Mouse (Mus musculus): ENCODE results near the gene Pgf. TPM values are rescaled to one million over a fixed set of nuclear protein-coding genes. Genes with fewer than 3 reads are reported as not detected.

Gene Pgf
- polyA plus RNA-seq, 1 experiment from 2014 or later: 16.3 TPM

DNA sequence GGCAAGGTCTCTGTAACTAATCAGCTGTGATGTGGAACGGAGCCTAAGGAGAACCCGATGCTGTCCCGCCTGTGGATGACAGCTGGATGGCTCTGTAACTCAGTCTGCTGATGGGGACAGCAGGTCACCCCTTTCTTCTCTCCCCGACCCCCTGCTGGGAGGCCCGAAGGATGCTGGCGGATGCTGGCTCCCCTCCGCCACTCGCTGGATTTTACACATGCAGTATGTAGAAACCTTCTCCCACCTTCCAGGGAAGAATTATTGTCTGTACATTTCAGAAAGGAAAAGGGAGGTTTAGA lies 4.7 kb upstream of the Pgf start:
- H3K9ac ChIP-seq (ENCODE audit: low read depth, low read length): no peak overlapping the region
- H3K4me1 ChIP-seq (ENCODE audit: control insufficient read depth, insufficient read depth, low read length): peaks cover 21% of the 10 kb centered on the region
- H3K9me3 ChIP-seq (ENCODE audit: control insufficient read depth, low read length): no peaks in the 10 kb centered on the region
- no peaks in the 10 kb centered on the region for H3K36me3 ChIP-seq (ENCODE audit: control insufficient read depth, insufficient read depth, low read length)
- H3K4me3 ChIP-seq (ENCODE audit: low read length): no peak overlapping the region
- 5% methylated on average over 8 of the region's 8 CpGs for WGBS
- no peaks in the 10 kb centered on the region for H3K27me3 ChIP-seq (ENCODE audit: control insufficient read depth, insufficient read depth, low read length)
- H3K4me2 ChIP-seq (replicated peaks; ENCODE audit: low read depth, low read length): no peak overlapping the region
- ATAC-seq (ENCODE audit: low FRiP score, low TSS enrichment): peak; percentile 46; the same call in 1 of the 2 replicates
- no peak overlapping the region for H3K27ac ChIP-seq (ENCODE audit: low read depth, low read length)

DNA sequence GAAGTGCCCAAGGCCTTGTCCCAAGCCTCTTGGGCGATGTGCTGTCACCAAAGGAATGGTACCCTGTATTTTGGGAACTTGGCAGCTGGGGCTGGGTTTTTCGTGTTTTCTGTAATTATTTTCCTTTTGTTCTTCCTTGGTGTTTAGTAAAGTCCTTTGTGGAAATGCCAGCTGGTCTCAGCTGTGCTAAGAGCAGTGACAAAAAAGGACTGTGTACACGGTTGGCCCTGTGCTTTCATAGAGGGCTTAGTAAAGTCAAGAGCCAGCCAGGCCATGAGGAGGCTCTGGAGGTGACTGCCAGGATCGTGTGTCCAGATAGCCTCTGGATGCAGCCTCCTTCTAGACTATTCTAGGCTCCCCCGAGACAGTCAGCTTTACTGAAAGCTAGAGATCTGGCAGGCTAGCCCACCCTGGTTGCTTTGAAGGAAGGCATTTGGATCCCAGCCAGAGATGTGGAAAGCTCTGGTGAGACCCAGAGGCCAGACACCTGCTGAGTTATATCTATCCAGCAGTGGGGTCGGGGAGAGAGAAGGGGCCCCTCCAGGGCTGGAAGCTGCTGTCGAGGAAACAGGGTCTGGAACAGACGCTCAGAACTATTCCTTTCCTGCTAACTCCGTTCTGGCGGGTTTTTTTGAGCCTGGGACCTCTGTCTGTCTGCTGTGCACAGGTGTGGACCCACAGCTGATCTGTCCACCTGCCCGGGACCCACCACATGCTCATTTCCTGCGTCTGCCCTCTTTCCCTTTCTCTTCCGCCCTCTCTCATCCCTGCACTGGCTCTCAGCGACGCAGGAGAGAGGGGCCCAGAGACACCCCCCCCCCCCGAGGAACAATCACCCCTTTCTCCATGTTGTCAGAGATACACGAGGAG lies 4.1 kb upstream of the Pgf start:
- Histone ChIP-seq H3K4me1 (ENCODE audit: control insufficient read depth, insufficient read depth, low read length) (peaks cover 26% of the 10 kb centered on the region), H3K4me3 (ENCODE audit: low read length) (no peak overlapping the region), H3K27ac (ENCODE audit: low read depth, low read length) (no peak overlapping the region), H3K4me2 (replicated peaks; ENCODE audit: low read depth, low read length) (no peak overlapping the region), H3K9ac (ENCODE audit: low read depth, low read length) (no peak overlapping the region), H3K9me3 (ENCODE audit: control insufficient read depth, low read length) (no peaks in the 10 kb centered on the region), H3K36me3 (ENCODE audit: control insufficient read depth, insufficient read depth, low read length) (no peaks in the 10 kb centered on the region), H3K27me3 (ENCODE audit: control insufficient read depth, insufficient read depth, low read length) (no peaks in the 10 kb centered on the region)
- WGBS: 22% methylated on average over 17 of the region's 17 CpGs
- ATAC-seq (ENCODE audit: low FRiP score, low TSS enrichment): no peak

DNA sequence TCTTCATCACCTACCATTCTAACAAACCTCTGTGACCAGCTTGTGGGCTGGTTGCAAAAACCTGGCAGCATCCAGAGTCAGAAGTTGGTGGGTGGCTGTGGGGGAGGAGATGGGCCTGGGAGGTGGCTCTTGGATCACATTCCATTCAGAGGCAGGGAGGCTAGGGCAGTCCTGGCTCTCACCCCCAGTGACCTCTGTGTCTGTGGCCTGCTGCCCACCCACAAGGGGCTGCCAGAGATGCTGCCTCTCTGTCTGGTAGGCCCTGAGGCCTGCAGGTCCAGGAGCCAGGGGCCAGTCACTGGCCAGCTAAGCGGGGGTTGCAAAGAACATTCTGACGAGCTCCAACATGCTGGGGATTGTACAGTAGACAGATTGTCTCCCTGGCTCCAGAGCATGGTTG lies 704 bp upstream of the Pgf start:
- Histone ChIP-seq H3K9me3 (ENCODE audit: control insufficient read depth, low read length) (no peaks in the 10 kb centered on the region), H3K36me3 (ENCODE audit: control insufficient read depth, insufficient read depth, low read length) (no peaks in the 10 kb centered on the region), H3K27me3 (ENCODE audit: control insufficient read depth, insufficient read depth, low read length) (no peaks in the 10 kb centered on the region; the same call in 1 of the 2 replicates), H3K27ac (ENCODE audit: low read depth, low read length) (0 out of 2 replicates have a peak overlapping the region, but pooled peaks have one; percentile 6), H3K4me1 (ENCODE audit: control insufficient read depth, insufficient read depth, low read length) (peaks cover 41% of the 10 kb centered on the region), H3K4me3 (ENCODE audit: low read length) (no peak overlapping the region), H3K9ac (ENCODE audit: low read depth, low read length) (no peak overlapping the region), H3K4me2 (replicated peaks; ENCODE audit: low read depth, low read length) (no peak overlapping the region)
- WGBS: 49% methylated on average over 2 of the region's 2 CpGs
- ATAC-seq (ENCODE audit: low FRiP score, low TSS enrichment): no peak

DNA sequence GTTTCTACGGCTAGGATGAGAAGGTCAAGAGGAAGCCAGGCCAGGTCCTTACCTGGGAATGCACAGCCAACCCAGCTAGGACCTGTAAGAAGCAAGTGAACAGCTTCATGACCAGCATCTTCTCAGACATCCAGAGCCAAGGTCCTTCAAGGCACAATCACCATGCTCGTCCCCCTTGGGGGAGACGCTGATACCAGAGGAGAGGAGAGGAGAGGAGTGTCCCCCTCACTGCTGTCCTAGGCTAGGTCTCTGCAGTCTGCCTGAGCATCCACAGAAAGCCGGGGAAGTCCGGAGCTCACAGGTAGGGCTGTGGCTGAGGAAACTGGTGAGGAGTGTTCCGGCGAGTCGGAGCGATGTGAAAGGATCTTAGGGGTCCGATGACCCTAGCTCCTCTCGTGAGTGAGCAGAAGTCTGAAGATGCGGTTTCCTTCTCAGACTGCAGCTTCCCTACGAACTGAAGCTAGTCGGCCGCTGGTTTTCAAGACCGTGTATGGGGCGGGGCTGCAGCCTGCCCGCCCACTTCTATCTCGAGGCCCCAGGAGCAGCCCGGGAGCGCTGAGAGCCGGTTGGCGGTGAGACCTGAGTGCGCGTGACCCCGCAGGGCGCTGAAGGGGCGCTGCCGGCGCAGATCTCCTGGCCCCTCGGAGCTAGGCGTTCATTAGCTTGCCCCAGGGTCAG lies 605 bp downstream of the Pgf start:
- Histone ChIP-seq H3K36me3 (ENCODE audit: control insufficient read depth, insufficient read depth, low read length) (no peaks in the 10 kb centered on the region), H3K27me3 (ENCODE audit: control insufficient read depth, insufficient read depth, low read length) (no peaks in the 10 kb centered on the region; the same call in 1 of the 2 replicates), H3K9ac (ENCODE audit: low read depth, low read length) (peak overlapping the region; percentile 49), H3K9me3 (ENCODE audit: control insufficient read depth, low read length) (no peaks in the 10 kb centered on the region), H3K4me1 (ENCODE audit: control insufficient read depth, insufficient read depth, low read length) (peaks cover 36% of the 10 kb centered on the region), H3K27ac (ENCODE audit: low read depth, low read length) (peak overlapping the region; percentile 39; the same call in 1 of the 2 replicates), H3K4me3 (ENCODE audit: low read length) (peak overlapping the region; percentile 33), H3K4me2 (replicated peaks; ENCODE audit: low read depth, low read length) (peak overlapping the region; percentile 73)
- under 1% methylated on average over 32 of the region's 32 CpGs for WGBS
- peak; percentile 42 for ATAC-seq (ENCODE audit: low FRiP score, low TSS enrichment)

DNA sequence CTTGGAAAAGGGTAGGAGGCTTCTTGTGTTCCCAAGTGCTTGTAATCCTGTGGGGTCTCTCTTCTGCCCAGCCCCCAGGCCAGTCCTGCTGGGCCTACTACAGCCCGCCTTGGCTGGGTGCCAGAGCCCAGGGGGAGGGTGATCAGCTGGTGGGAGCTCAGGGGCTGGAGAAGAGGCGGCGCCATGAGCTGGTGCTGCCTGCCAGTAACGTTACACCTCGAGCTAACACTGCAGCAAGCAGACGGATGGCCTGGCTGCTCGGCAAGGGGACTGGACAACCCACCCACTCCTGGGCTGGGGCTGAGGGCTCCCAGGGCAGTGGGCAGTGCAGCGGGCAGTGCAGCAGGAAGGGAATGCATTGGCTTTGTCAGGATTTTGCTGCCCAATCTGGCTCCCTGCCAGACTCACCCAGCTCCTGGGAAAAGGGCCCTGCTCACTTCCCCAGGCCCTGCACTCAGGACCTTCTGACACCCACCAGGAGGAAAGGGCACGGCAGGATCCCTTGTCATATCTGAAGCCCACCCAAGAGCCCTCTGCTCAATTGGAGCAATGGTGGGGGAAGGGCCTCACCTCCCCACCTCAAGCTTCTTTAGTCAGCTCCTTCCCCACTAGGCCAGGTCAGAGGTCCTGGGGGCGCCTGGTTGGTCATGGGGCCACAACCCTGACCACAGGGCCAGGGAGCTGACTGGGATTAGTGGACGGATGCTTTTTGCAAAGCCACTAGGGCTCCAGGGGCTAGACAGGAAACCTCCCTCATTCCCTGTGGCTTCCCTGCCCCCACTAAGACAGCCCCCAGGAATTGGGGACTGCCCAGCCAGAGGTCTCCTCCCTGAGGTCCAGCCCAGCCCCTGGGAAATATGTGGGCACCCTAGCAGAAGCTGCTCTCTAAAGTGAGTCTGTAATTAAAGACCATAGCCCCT lies 1.4 kb downstream of the Pgf start:
- peak; percentile 82 for ATAC-seq (ENCODE audit: low FRiP score, low TSS enrichment)
- Histone ChIP-seq H3K4me3 (ENCODE audit: low read length) (peak overlapping the region; percentile 33), H3K9me3 (ENCODE audit: control insufficient read depth, low read length) (no peaks in the 10 kb centered on the region), H3K4me2 (replicated peaks; ENCODE audit: low read depth, low read length) (peak overlapping the region; percentile 73), H3K36me3 (ENCODE audit: control insufficient read depth, insufficient read depth, low read length) (no peaks in the 10 kb centered on the region), H3K27me3 (ENCODE audit: control insufficient read depth, insufficient read depth, low read length) (no peaks in the 10 kb centered on the region; the same call in 1 of the 2 replicates), H3K4me1 (ENCODE audit: control insufficient read depth, insufficient read depth, low read length) (peaks cover 31% of the 10 kb centered on the region), H3K9ac (ENCODE audit: low read depth, low read length) (peak overlapping the region; percentile 55), H3K27ac (ENCODE audit: low read depth, low read length) (peak overlapping the region; percentile 51; the same call in 1 of the 2 replicates)
- 10% methylated on average over 11 of the region's 11 CpGs for WGBS

DNA sequence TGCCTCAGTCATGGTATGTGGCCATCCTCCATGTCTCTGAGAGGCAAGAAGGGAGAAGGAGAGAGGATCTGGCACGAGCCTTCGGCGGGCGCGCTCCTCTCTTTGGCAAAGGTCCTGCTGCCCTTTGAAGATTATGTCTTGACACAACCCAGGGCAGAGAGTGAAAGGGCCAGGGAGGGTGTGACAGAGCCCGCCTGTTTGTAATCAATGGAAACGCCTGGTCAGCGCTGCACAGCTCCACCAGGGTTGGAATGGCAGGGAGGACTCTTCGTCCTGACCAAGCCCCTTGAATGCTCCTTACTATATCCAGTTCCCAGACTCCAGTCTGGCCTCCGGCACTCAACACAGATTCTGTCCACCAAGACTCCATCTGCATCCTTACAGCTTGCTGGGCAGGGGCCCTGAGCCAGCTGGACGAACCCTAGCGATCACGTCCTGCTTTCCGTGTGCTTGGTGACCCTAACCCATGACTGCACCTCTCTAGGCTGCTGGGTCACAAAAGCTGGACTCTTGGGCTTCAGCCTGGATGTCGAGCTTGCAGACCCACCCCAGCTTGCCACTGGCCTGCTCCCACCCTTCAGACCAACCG lies 2.4 kb downstream of the Pgf start:
- Histone ChIP-seq H3K9me3 (ENCODE audit: control insufficient read depth, low read length) (no peaks in the 10 kb centered on the region), H3K36me3 (ENCODE audit: control insufficient read depth, insufficient read depth, low read length) (no peaks in the 10 kb centered on the region), H3K27me3 (ENCODE audit: control insufficient read depth, insufficient read depth, low read length) (no peaks in the 10 kb centered on the region; the same call in 1 of the 2 replicates), H3K4me1 (ENCODE audit: control insufficient read depth, insufficient read depth, low read length) (peaks cover 31% of the 10 kb centered on the region), H3K4me3 (ENCODE audit: low read length) (peak overlapping the region; percentile 33), H3K9ac (ENCODE audit: low read depth, low read length) (peak overlapping the region; percentile 55; the same call in 1 of the 2 replicates), H3K27ac (ENCODE audit: low read depth, low read length) (peak overlapping the region; percentile 51; the same call in 1 of the 2 replicates), H3K4me2 (replicated peaks; ENCODE audit: low read depth, low read length) (peak overlapping the region; percentile 73)
- ATAC-seq (ENCODE audit: low FRiP score, low TSS enrichment): no peak; the same call in 1 of the 2 replicates
- 29% methylated on average over 16 of the region's 16 CpGs for WGBS

DNA sequence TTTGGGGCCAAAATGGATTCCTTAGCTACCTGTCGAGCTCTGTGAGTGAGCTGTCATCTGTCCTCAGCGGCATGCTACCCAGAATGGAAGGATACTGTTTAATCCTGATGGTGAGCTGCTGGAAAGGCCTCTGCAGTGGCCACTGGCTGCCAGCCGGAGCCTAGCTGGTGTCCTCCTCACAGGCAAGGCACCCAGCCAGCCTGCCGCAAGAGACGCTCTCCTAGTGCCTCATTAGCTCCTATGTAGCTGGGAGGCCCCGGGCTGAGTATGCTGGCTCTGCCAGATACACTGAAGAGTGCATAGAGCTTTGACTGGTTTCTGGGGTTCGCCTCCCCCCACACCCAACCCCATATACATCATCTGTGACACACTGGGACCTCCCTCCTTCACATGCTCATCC lies 3.6 kb downstream of the Pgf start:
- H3K4me2 ChIP-seq (replicated peaks; ENCODE audit: low read depth, low read length): no peak overlapping the region; the same call in 1 of the 2 replicates
- no peak overlapping the region for H3K4me3 ChIP-seq (ENCODE audit: low read length)
- ATAC-seq (ENCODE audit: low FRiP score, low TSS enrichment): no peak
- no peaks in the 10 kb centered on the region for H3K36me3 ChIP-seq (ENCODE audit: control insufficient read depth, insufficient read depth, low read length)
- no peak overlapping the region for H3K27ac ChIP-seq (ENCODE audit: low read depth, low read length)
- no peaks in the 10 kb centered on the region for H3K9me3 ChIP-seq (ENCODE audit: control insufficient read depth, low read length)
- no peaks in the 10 kb centered on the region; the same call in 1 of the 2 replicates for H3K27me3 ChIP-seq (ENCODE audit: control insufficient read depth, insufficient read depth, low read length)
- peaks cover 31% of the 10 kb centered on the region for H3K4me1 ChIP-seq (ENCODE audit: control insufficient read depth, insufficient read depth, low read length)
- H3K9ac ChIP-seq (ENCODE audit: low read depth, low read length): no peak overlapping the region
- 74% methylated on average over 7 of the region's 7 CpGs for WGBS

DNA sequence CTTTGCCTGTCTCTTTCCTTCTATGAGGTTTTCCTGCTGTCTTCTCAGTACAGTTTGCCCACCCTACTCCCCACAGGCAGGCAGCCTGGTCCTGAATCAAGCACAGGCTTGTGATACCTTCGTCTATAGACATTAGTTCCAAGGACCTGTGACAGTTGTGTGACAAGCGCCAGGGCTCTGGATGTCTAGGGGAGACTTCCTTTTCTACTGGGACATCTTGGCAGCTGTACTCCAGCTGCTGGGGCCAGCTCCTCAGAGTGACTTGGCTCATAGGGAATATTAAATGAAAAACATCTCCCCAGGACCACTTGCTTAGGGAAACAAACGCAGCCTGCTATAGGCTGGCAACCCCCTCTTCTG lies 6.7 kb downstream of the Pgf start:
- no peak overlapping the region for H3K4me3 ChIP-seq (ENCODE audit: low read length)
- WGBS: 85% methylated on average over 3 of the region's 3 CpGs
- H3K36me3 ChIP-seq (ENCODE audit: control insufficient read depth, insufficient read depth, low read length): peaks cover 9% of the 10 kb centered on the region
- no peak overlapping the region for H3K27ac ChIP-seq (ENCODE audit: low read depth, low read length)
- no peak overlapping the region for H3K4me2 ChIP-seq (replicated peaks; ENCODE audit: low read depth, low read length)
- no peak for ATAC-seq (ENCODE audit: low FRiP score, low TSS enrichment)
- H3K27me3 ChIP-seq (ENCODE audit: control insufficient read depth, insufficient read depth, low read length): no peaks in the 10 kb centered on the region; the same call in 1 of the 2 replicates
- H3K9me3 ChIP-seq (ENCODE audit: control insufficient read depth, low read length): no peaks in the 10 kb centered on the region
- peaks cover 11% of the 10 kb centered on the region for H3K4me1 ChIP-seq (ENCODE audit: control insufficient read depth, insufficient read depth, low read length)
- H3K9ac ChIP-seq (ENCODE audit: low read depth, low read length): no peak overlapping the region

All from kidney, embryonic 14.5 days (tissue).